13 mouse cellular contexts compared by ENCODE assay signal in the genomic region with DNA sequence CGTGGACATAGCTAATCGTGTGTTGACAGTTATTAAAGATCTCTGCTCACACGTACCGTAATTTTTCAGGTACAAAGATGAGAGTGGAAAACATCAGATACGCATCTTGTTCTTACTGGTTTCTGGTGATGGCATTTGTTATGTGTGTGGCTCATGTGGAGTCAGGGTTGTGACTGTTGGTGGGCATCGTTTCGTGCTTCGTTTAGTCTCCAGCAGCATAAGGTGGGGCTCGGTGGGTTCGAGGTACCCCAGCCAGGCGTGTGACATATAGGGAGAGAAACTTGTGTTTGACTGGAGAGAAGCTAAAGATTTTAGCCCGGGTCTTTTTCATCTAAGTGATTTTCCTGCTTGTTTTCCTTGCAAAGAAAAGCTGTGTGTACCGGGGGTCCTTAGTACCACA. TPM values are rescaled to one million over a fixed set of nuclear protein-coding genes. Genes with fewer than 3 reads are reported as not detected.
A peak's percentile ranks its signal among the peaks of the same experiment; 100 is the strongest.
DNase-seq lines count a peak whose midpoint lies in the region; ATAC-seq lines count a peak whose summit lies in the region.
"Had no signal": no experiment of that assay in that cellular context is flagged by ENCODE, and none has a peak within 500 bp of the region (broad histone marks: within the 10 kb centered on the region; RNA-seq: fewer than 3 reads in every experiment).

No protein-coding gene starts in this region.

- H3K27ac ChIP-seq in heart, embryonic 13.5 days (replicated peaks), result no peak overlapping the region
- no peak overlapping the region for H3K27ac ChIP-seq in heart, embryonic 12.5 days (ENCODE audit: poor library complexity, severe bottlenecking)
- no peak overlapping the region for H3K27ac ChIP-seq in hindbrain, embryonic 12.5 days
- H3K27ac ChIP-seq in neural tube, embryonic 15.5 days (replicated peaks), result 0 out of 2 replicates have a peak overlapping the region, but pooled peaks have one; percentile 88
- H3K27ac ChIP-seq: embryonic facial prominence, embryonic 15.5 days had no signal

- H3K4me1 ChIP-seq in heart, embryonic 13.5 days, result peaks cover 27% of the 10 kb centered on the region
- peaks cover 21% of the 10 kb centered on the region for H3K4me1 ChIP-seq in heart, embryonic 12.5 days (replicated peaks)
- peaks cover 19% of the 10 kb centered on the region for H3K4me1 ChIP-seq in hindbrain, embryonic 12.5 days
- H3K4me1 ChIP-seq in neural tube, embryonic 15.5 days, result peaks cover 20% of the 10 kb centered on the region

- H3K9ac ChIP-seq in heart, embryonic 13.5 days, result no peak overlapping the region
- no peak overlapping the region for H3K9ac ChIP-seq in heart, embryonic 12.5 days
- 0 out of 2 replicates have a peak overlapping the region, but pooled peaks have one; percentile 32 for H3K9ac ChIP-seq in hindbrain, embryonic 12.5 days
- no peak overlapping the region for H3K9ac ChIP-seq in neural tube, embryonic 15.5 days (replicated peaks)
- H3K9ac ChIP-seq: embryonic facial prominence, embryonic 15.5 days had no signal

- WGBS in heart, embryonic 13.5 days, result 39% methylated on average over 13 of the region's 13 CpGs
- WGBS in heart, embryonic 12.5 days, result 42% methylated on average over 13 of the region's 13 CpGs
- WGBS in hindbrain, embryonic 12.5 days, result 42% methylated on average over 13 of the region's 13 CpGs
- 21% methylated on average over 13 of the region's 13 CpGs for WGBS in neural tube, embryonic 15.5 days

- peak overlapping the region; percentile 70 for H3K4me3 ChIP-seq in heart, embryonic 13.5 days
- H3K4me3 ChIP-seq in heart, embryonic 12.5 days, result no peak overlapping the region
- peak overlapping the region; percentile 70 for H3K4me3 ChIP-seq in hindbrain, embryonic 12.5 days
- peak overlapping the region; percentile 62 for H3K4me3 ChIP-seq in neural tube, embryonic 15.5 days (replicated peaks)
- H3K4me3 ChIP-seq: myocyte had no signal

- ATAC-seq in heart, embryonic 13.5 days (ENCODE audit: extremely low read depth, insufficient number of reproducible peaks, low FRiP score, low TSS enrichment), result no peak
- ATAC-seq in heart, embryonic 12.5 days (ENCODE audit: insufficient number of reproducible peaks, low FRiP score), result no peak
- no peak for ATAC-seq in hindbrain, embryonic 12.5 days (ENCODE audit: low FRiP score)
- no peak for ATAC-seq in neural tube, embryonic 15.5 days (ENCODE audit: low FRiP score)

- peaks cover 36% of the 10 kb centered on the region for H3K27me3 ChIP-seq in heart, embryonic 13.5 days (replicated peaks)
- H3K27me3 ChIP-seq in heart, embryonic 12.5 days (replicated peaks), result peaks cover 32% of the 10 kb centered on the region
- peaks cover 35% of the 10 kb centered on the region for H3K27me3 ChIP-seq in hindbrain, embryonic 12.5 days
- no peaks in the 10 kb centered on the region for H3K27me3 ChIP-seq in neural tube, embryonic 15.5 days (replicated peaks)
- H3K27me3 ChIP-seq: CH12.LX had no signal

- H3K36me3 ChIP-seq in heart, embryonic 13.5 days, result no peaks in the 10 kb centered on the region
- no peaks in the 10 kb centered on the region for H3K36me3 ChIP-seq in heart, embryonic 12.5 days
- no peaks in the 10 kb centered on the region for H3K36me3 ChIP-seq in hindbrain, embryonic 12.5 days
- no peaks in the 10 kb centered on the region for H3K36me3 ChIP-seq in neural tube, embryonic 15.5 days
- H3K36me3 ChIP-seq: embryonic facial prominence, embryonic 15.5 days had no signal

- DNase-seq in retina, embryonic 14.5 days (ENCODE audit: low spot score), result peak; percentile 11
- DNase-seq in retina, postnatal 1 day, result no peak
- no peak for DNase-seq in gastrocnemius, postnatal 25 days
- no peak for DNase-seq in kidney, adult 18-20 months
- DNase-seq: spleen, adult 18-20 months; thymus, postnatal 36 days had no signal

- H3K9me3 ChIP-seq in heart, embryonic 13.5 days, result no peaks in the 10 kb centered on the region
- H3K9me3 ChIP-seq in heart, embryonic 12.5 days (replicated peaks), result no peaks in the 10 kb centered on the region
- no peaks in the 10 kb centered on the region for H3K9me3 ChIP-seq in hindbrain, embryonic 12.5 days (replicated peaks)
- H3K9me3 ChIP-seq in neural tube, embryonic 15.5 days (replicated peaks), result no peaks in the 10 kb centered on the region
- H3K9me3 ChIP-seq: embryonic facial prominence, embryonic 15.5 days had no signal

- peak overlapping the region; percentile 99 for H3K4me2 ChIP-seq in heart, embryonic 13.5 days
- no peak overlapping the region; the same call in 1 of the 2 replicates for H3K4me2 ChIP-seq in heart, embryonic 12.5 days
- peak overlapping the region; percentile 97 for H3K4me2 ChIP-seq in hindbrain, embryonic 12.5 days (replicated peaks)
- peak overlapping the region; percentile 87 for H3K4me2 ChIP-seq in neural tube, embryonic 15.5 days

RNA-seq across cellular contexts. Expression of gene Mtus2, which starts 1.4 kb away (rescaled TPM):
- 102 and 105 TPM in 2 replicates for polyA plus RNA-seq in heart, embryonic 13.5 days (2015; fragmentation: Nextera tagmentation; extraction: Ambion mirVana)
- 103 and 104 TPM in 2 replicates for polyA plus RNA-seq in heart, embryonic 12.5 days (2016; fragmentation: Nextera tagmentation; extraction: Ambion mirVana)
- 48.9 and 49.7 TPM in 2 replicates for polyA plus RNA-seq in hindbrain, embryonic 12.5 days (2016; fragmentation: Nextera tagmentation; extraction: Ambion mirVana)
- polyA plus RNA-seq in neural tube, embryonic 15.5 days (2015; fragmentation: Nextera tagmentation; extraction: Ambion mirVana), result 35.9 and 39.2 TPM in 2 replicates
- total RNA-seq in gastrocnemius, postnatal 25 days (2021), result under 1 TPM in 1 of 2 experiments, not detected in 1; 0.16 TPM
